Mouse (Mus musculus): ENCODE data around the gene Abcg5.

The Abcg5 gene

GRCm38 (mm10) chr17:84682734-84683717, at the start of gene Abcg5:
Abcg5 (minus strand) TSS chr17:84683011.
- no peak for DNase-seq

DNA sequence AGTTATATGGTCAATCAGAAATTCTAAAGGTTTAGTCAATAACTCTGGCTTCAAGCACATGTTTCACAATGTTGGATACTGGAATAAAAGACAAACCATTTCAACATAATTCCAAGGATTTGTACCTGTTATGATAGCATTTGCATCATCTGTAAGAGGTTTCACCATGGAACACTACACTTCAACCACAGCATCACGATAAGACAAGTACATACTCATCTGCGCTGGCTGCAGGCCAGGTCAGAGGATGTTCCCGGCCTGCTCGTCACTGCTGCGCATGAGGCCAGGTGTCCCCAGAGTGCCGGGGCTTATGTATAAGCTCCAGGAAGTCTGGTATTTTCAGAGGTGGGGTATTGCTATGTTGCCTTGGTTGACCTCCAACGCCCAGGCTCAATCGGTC, 49.8 kb upstream of the Abcg5 start:
- DNase-seq, result no peak

GRCm38 (mm10) chr17:84731361-84731760, 48.5 kb upstream of the Abcg5 start:
- no peak for DNase-seq

DNA sequence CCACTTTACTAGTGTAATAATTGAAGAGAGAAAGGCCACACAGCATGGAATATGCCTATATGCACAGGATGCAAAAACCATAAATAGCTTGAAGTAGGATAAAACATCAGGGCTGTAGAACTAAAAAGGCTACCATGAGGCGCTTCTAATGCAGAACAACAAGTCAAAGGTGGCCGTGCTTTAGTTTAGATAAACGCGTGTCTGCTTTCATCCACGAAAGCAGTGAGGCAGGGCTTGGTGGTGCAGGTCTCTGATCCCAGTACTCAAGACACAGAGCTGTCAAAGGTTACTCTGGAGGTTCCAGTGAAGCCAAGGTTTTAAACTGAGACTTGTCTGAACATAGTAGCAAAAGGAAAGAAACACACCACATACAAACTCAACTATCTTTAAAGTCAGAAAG, 46.3 kb upstream of the Abcg5 start:
- DNase-seq, result no peak

- DNase-seq, result no peak
Measured at GRCm38 (mm10) chr17:84728201-84728911, 45.5 kb upstream of the Abcg5 start.

- DNase-seq, result no peak
Measured at GRCm38 (mm10) chr17:84725163-84725562, 42.4 kb upstream of the Abcg5 start.

DNA sequence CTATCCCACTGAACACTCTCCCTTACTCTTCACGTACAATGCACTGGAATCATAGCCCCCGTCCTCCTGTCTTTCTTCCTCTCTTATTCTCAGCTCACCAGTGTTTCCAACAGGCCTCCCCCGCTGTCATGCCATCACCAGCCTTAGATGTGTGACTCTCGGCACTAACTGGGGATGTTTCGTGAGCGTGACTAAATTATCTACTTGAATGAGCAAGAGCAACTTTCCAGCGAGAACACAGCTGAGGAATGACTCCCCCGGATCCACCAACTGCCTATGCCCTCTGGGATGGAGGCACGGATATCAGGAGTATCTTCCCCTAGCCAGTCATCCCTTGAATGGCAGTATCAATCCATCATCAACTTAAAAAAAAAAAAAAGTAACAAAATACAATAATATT, 41.2 kb upstream of the Abcg5 start:
- no peak for DNase-seq

GRCm38 (mm10) chr17:84719105-84719504, 36.3 kb upstream of the Abcg5 start:
- DNase-seq, result no peak

- no peak for DNase-seq
Measured at GRCm38 (mm10) chr17:84717416-84717815, 34.6 kb upstream of the Abcg5 start.

GRCm38 (mm10) chr17:84716252-84716872, 33.6 kb upstream of the Abcg5 start:
- no peak for DNase-seq

DNA sequence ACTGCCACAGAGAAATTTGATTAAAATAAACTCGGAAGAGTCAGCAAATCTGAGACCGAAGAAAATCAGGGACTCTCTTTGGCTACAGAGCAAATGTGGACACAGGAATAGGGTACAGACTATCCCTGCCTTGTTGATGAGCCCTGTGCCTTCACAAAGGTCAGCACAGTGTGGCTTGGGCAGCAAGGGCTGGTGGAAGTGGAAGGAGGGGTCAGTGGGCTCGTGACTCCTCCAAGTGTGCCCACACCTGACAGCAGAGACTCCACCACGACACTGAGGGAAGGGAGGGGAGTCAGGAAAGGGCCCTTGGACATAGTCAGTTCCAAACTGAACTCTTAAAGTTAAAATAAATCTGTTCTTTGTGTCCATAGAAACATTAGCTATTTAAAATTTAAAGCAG, 32.1 kb upstream of the Abcg5 start:
- no peak for DNase-seq

GRCm38 (mm10) chr17:84713563-84714164, 30.9 kb upstream of the Abcg5 start:
- DNase-seq, result no peak

DNA sequence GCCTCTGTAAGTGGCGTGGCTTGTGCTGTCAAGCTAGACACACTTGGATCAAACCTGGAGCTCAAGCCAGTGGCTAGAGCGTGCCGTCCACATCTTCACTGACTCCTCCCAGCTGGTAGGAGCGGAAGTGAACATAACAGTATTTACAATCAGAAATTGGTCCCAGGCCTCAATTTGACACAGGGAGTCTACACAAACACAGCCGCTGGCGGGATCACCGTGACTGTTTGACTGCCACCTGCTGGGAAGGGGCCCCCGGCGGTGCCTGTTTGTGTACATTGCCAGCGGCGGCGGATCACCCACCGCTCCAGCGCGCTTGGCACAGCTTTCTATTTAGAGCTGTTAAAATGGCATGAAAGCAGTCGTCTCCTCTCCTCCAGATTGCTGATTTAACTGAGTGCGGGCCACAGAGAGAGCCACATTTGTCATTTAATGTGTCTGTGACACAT, 26.6 kb upstream of the Abcg5 start:
- peak; percentile 37 for DNase-seq

DNA sequence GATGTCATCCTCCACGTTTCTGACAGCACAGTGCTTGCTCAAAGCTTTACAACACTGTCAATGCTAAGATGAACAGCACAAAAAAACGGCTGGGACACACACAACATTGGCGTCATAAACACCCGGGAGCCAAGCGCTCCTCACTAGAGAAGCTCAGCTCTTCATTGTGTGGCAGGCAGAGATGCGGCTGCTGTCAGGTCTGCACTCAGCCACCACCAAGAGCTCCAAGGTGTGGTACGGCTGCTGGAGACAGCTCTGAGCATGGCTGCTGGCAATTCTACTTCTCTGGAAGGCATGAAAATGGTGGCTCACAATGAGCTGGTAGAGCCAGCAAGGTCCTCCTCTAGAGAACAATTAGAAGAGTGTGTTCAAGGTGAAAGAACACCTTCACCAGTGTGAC, 26.0 kb upstream of the Abcg5 start:
- DNase-seq, result no peak

GRCm38 (mm10) chr17:84707407-84707806, 24.6 kb upstream of the Abcg5 start:
- no peak for DNase-seq

- DNase-seq, result peak; percentile 35
Measured at GRCm38 (mm10) chr17:84698727-84699126, 15.9 kb upstream of the Abcg5 start.

- no peak for DNase-seq
Measured at GRCm38 (mm10) chr17:84696537-84696936, 13.7 kb upstream of the Abcg5 start.

- no peak for DNase-seq
Measured at GRCm38 (mm10) chr17:84693741-84694140, 10.9 kb upstream of the Abcg5 start.

DNA sequence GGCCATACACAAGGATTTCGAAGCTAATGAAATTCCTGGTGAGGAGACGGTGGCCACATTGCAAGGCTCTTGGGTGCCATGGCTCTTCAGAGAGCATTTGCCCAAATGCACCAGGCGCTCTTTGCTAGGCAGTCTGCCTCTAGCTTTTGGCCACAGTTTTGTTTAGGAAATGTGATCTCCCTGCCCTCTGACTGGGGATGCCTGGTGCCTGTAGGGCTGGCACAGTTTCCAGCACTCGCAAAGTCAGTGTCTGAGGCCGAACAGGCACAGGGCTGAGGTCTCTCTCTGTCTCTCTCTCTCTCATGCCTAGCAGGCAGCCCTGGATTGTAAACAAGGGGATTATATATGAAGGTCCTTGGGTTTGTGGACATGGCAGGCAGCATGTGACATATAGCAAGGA, 7.3 kb upstream of the Abcg5 start:
- DNase-seq, result no peak

- no peak for DNase-seq
Measured at GRCm38 (mm10) chr17:84689316-84689715, 6.5 kb upstream of the Abcg5 start.

DNA sequence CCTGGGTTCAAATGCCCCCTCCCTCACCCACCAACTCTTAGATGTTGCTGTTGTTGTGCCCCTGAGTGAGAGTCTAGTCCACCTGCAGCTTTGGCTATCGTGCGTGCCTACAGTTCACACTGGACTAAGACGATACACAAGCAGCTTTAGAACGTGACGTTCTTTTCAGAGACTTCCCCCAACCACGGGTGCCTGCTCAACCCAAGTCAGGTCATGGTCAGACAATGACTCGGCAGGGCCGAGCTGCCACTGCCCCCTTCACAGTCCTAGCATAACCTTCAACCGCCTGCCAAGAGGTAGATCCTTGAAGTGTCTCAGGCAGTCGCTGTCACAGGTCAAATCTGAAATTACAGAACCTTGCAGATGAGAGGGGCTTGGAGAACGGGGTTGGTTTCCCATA, 6.0 kb upstream of the Abcg5 start:
- no peak for DNase-seq

GRCm38 (mm10) chr17:84687994-84688393, 5.2 kb upstream of the Abcg5 start:
- no peak for DNase-seq

- no peak for DNase-seq
Measured at GRCm38 (mm10) chr17:84685286-84685685, 2.5 kb upstream of the Abcg5 start.

Measured in right cerebral cortex, postnatal 14 days (tissue).